Mouse (Mus musculus) cerebellum, adult 2 months (tissue): ENCODE measurements around the gene Olfr785.

ENCODE experiments used
- CTCF ChIP-seq: fragments of 200-500 bp; IDR thresholded peaks from 2 replicates; pipeline ENCODE4 v1.5.1; 2011; ENCODE audit warnings: low read depth, mild to moderate bottlenecking, control low read depth, low read length, moderate library complexity, borderline replicate concordance; ENCODE audit not compliant: insufficient read depth
- POLR2A ChIP-seq: fragments of 200-500 bp; IDR thresholded peaks from 2 replicates; pipeline ENCODE4 v1.6.1; 2011; ENCODE audit warnings: low read length, control low read depth, borderline replicate concordance; ENCODE audit not compliant: insufficient read depth

DNA sequence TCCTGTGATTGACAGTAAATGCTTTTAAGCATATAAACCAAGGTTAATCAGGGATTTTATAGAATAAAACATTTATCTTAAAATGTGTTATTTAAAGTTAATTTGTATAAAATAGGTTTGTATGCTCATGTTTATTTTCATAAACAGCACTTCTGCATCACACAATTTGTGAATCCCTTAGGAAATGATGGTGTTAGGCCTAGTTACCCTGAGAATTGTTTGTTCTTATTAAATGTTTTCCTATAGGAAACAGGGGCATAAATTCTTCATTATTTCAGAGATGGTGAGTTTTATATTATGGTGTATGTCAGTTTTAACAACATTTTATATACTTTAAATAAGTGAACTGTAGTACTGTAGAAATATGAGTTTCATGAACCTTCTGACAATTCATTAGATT lies 21.4 kb upstream of the Olfr785 start, which contains the start of gene Olfr784:
- TF ChIP-seq POLR2A: no peak
- no peak for TF ChIP-seq CTCF
